Mouse (Mus musculus): ENCODE data around the gene Lin7c.

DNA sequence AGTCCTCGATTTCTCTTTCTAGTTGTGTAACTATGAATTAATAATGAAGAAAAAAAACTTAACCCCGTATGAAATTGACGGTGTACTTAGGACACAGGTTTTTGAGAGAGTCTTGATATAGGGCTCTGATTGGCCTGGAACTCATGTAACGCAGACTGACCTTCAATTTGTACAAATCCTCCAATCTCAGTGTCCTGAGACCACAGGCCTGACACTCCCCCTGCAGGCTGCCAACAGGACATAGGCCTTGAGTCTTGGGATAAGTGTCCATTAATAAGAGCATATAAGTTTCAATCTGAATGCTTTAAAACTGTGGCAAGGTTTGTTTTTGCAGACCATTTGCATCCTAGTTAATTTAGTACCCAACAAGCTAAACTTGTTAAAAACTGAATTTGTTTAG, 40.1 kb downstream of the Lin7c start:
- TF ChIP-seq POLR2A (IDR thresholded peaks at IDR 0.05; ENCODE audit: borderline replicate concordance, control insufficient read depth, low read depth, low read length) (no peak), CTCF (IDR thresholded peaks at IDR 0.05; ENCODE audit: control insufficient read depth, insufficient read depth, low read length) (no peak)

Measured in bone marrow, adult 2 months (tissue).